Mouse (Mus musculus) heart, embryonic 11.5 days (tissue): ENCODE measurements around the gene Tor1a. TPM values are rescaled to one million over a fixed set of nuclear protein-coding genes. Genes with fewer than 3 reads are reported as not detected.
"Not testable (repeated sequence)": the region's sequence is repeated elsewhere in the genome, so short reads cannot be mapped to it uniquely, and the experiment has no call there.

ENCODE experiments used
- ATAC-seq: fragments of 200-750 bp; cut with Nextera tagmentation; replicated peaks from 2 replicates; pipeline ENCODE4 v1.8.0; 2017; ENCODE audit warnings: moderate library complexity; ENCODE audit not compliant: insufficient number of reproducible peaks, low FRiP score, low TSS enrichment
- H3K27ac ChIP-seq: fragments of 300-500 bp; sonication (generic); 2 replicates; pipeline ENCODE4 v1.5.1; 2014; ENCODE audit warnings: mild to moderate bottlenecking, low read depth, low read length
- H3K27me3 ChIP-seq: fragments of 300-500 bp; sonication (generic); 2 replicates; pipeline ENCODE4 v1.6.1; 2014; ENCODE audit warnings: mild to moderate bottlenecking, low read length, mixed read lengths; ENCODE audit not compliant: control insufficient read depth, insufficient read depth
- H3K36me3 ChIP-seq: fragments of 300-500 bp; sonication (generic); 2 replicates; pipeline ENCODE4 v1.6.1; 2014; ENCODE audit warnings: mild to moderate bottlenecking, low read length, moderate library complexity, mixed read lengths; ENCODE audit not compliant: control insufficient read depth, insufficient read depth
- H3K4me1 ChIP-seq: fragments of 300-500 bp; sonication (generic); 2 replicates; pipeline ENCODE4 v1.6.1; 2014; ENCODE audit warnings: low read length; ENCODE audit not compliant: control insufficient read depth, insufficient read depth
- H3K4me2 ChIP-seq: fragments of 300-500 bp; sonication (generic); 2 replicates; pipeline ENCODE4 v1.6.1; 2014; ENCODE audit warnings: mild to moderate bottlenecking, moderate library complexity
- H3K4me3 ChIP-seq: fragments of 300-500 bp; sonication (generic); 2 replicates; pipeline ENCODE4 v1.5.1; 2014; ENCODE audit warnings: low read depth, low read length
- H3K9ac ChIP-seq: fragments of 300-500 bp; sonication (generic); 2 replicates; pipeline ENCODE4 v1.6.1; 2014; ENCODE audit warnings: mild to moderate bottlenecking, low read depth, low read length, moderate library complexity
- H3K9me3 ChIP-seq: fragments of 300-500 bp; sonication (generic); replicated peaks from 2 replicates; pipeline ENCODE4 v1.6.1; 2016; ENCODE audit warnings: low read length; ENCODE audit not compliant: control insufficient read depth
- WGBS: fragments of 180-500 bp; shearing (Covaris S2); extraction: QIAGEN DNeasy Blood & Tissue Kit; methylation state at CpG from one replicate; pipeline ENCODE4 v1.1.7; 2014; ENCODE audit not compliant: insufficient replicate concordance; 5-methylcytosine and 5-hydroxymethylcytosine counted together
- polyA plus RNA-seq: library from polyadenylated mRNA; unstranded; fragments of >200 nt; fragmentation: Nextera tagmentation; extraction: Ambion mirVana; gene quantifications from 2 replicates; pipeline ENCODE4 v1.2.1, GENCODE M21; 2014

Tor1a gene
- polyA plus RNA-seq, 1 experiment from 2014 or later = 54.9 TPM

DNA sequence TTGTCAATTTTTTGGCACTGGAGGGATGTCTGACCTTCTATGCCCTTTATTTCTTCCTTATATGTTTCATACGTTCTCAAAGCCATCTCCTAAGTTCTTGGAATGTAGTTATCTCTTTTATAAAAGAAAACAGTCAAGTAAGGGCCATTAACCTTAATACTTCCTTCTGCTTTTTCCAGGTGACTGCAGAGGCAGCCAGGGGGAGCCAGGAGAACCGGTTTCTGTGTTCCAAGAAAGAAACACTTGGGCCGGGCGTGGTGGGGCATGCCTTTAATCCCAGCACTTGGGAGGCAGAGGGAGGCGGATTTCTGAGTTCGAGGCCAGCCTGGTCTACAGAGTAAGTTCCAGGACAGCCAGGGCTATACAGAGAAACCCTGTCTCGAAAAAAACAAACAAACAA is 25.6 kb downstream of the Tor1a start:
- not testable (repeated sequence) for H3K9ac ChIP-seq, H3K27me3 ChIP-seq, H3K36me3 ChIP-seq, H3K4me2 ChIP-seq, H3K4me1 ChIP-seq, ATAC-seq, H3K4me3 ChIP-seq, H3K9me3 ChIP-seq, H3K27ac ChIP-seq
- 49% methylated on average over 7 of the region's 7 CpGs for WGBS

DNA sequence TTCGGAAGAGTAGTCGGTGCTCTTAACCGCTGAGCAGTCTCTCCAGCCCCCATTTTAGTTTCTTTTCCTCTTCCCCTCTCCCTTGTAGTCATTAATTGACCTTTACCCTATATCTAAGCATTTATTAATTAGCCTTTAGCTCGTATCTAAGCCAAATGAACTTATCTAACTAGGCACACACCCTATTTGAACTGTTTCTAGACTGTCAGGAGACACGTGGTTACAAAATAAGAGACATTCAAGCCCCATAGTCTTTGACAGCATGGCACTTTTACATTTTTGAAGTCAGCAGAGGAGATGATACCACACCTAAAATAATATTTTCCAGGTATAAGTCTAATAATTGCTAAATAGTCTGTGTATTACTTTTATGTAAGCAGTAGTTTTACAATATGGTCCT is 26.1 kb downstream of the Tor1a start:
- Histone ChIP-seq H3K9ac (no peak overlapping the region), H3K4me2 (no peak overlapping the region), H3K27ac (no peak overlapping the region), H3K4me1 (no peaks in the 10 kb centered on the region), H3K27me3 (no peaks in the 10 kb centered on the region; the same call in 1 of the 2 replicates), H3K4me3 (no peak overlapping the region), H3K9me3 (no peaks in the 10 kb centered on the region), H3K36me3 (no peaks in the 10 kb centered on the region)
- ATAC-seq = no peak
- WGBS = 85% methylated on average over 5 of the region's 5 CpGs

DNA sequence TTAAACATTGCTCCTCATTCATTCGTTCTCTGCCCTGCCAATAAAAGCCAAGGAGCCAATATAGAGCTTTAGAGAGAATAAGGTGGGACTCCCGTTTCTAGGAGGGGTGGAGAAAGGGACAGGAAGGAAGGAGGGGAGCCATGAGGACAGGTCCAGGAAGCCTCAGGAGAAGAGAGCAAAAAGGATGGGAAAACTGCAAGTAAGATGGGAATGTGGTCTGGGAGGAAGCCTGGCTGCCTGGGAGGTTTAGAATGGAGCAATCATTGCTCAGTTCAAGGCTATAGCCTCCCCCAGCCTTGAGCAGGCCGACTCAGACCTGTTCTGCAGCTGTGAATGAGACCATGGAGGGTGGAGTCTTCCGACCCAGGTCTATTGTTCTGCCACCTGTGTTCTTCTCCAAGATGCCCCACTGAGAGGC is 29.1 kb downstream of the Tor1a start:
- Histone ChIP-seq H3K4me2 (no peak overlapping the region), H3K36me3 (no peaks in the 10 kb centered on the region), H3K4me1 (no peaks in the 10 kb centered on the region), H3K4me3 (no peak overlapping the region), H3K9me3 (no peaks in the 10 kb centered on the region), H3K27me3 (no peaks in the 10 kb centered on the region; the same call in 1 of the 2 replicates), H3K9ac (no peak overlapping the region), H3K27ac (no peak overlapping the region)
- ATAC-seq = no peak
- 30% methylated on average over 4 of the region's 4 CpGs for WGBS

DNA sequence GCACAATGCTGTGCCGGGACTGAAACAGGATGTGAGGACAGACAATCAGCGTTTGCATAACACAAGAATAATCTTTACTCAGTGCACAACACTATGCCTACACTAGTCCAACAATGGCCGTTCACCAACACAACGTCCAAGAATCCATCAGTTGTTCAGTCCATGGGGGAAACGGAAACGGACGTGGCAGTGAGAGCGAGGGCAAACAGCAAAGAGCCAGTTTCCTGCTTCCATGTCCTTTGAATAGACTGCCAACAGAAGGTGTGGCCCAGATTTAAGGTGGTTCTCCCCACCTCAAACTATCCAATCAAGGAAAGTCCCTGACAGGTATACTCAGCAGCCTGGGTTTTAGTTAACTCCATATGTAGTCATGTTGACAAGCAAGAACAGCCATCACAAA is 30.0 kb downstream of the Tor1a start:
- Histone ChIP-seq H3K36me3 (no peaks in the 10 kb centered on the region), H3K27ac (no peak overlapping the region), H3K4me3 (no peak overlapping the region), H3K4me1 (no peaks in the 10 kb centered on the region), H3K27me3 (no peaks in the 10 kb centered on the region), H3K4me2 (no peak overlapping the region), H3K9me3 (no peaks in the 10 kb centered on the region), H3K9ac (no peak overlapping the region)
- ATAC-seq = no peak
- 72% methylated on average over 8 of the region's 8 CpGs for WGBS

DNA sequence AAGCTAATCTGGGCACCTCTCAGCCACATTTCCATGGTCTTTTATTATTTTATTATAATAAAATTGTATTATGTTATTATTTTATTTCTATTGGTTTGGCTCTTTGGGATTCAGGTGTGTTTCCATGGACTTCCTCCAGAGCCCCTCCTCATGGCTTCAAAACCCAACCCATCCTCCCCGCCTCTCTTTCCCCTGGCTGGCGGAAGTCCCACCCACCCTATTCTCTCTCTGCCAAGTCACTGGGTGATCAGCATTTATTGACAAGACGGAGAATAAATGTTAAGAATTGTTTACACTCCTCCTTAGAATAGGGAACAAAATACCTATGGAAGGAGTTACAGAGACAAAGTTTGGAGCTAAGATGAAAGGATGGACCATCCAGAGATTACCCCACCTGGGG is 30.9 kb downstream of the Tor1a start:
- no peaks in the 10 kb centered on the region for H3K27me3 ChIP-seq

DNA sequence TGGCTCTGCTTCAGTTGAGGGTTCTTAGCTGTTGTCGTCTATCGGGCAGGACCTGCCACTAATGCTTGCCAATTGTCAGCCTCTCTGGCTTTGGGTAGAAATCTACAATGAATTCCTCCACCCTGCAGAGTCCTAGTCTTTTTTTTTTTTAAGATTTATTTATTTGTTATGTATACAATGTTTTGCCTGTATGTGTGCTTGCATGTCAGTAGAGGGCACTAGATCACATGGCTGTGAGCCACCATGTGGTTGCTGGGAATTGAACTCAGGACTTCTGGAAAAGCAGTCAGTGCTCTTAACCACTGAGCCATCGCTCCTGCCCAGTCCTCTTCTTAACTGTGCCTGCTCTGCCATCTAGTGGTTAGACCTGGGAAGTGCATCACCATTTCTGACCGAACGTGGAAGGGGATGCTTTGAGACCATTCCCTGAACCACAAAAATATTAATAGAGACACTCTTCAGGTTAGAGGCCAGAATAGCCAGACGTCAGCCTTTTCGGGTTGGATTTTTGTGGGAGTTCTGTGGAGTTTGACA is 33.7 kb downstream of the Tor1a start:
- Histone ChIP-seq H3K36me3 (no peaks in the 10 kb centered on the region), H3K9me3 (no peaks in the 10 kb centered on the region), H3K4me1 (peaks cover 8% of the 10 kb centered on the region; the same call in 1 of the 2 replicates), H3K4me2 (no peak overlapping the region), H3K27ac (no peak overlapping the region), H3K27me3 (no peaks in the 10 kb centered on the region), H3K4me3 (no peak overlapping the region), H3K9ac (no peak overlapping the region)
- 18% methylated on average over 7 of the region's 7 CpGs for WGBS
- ATAC-seq = no peak

More for the DNA sequence above, 30.9 kb downstream of the Tor1a start:
- Histone ChIP-seq H3K9me3 (no peaks in the 10 kb centered on the region), H3K27ac (no peak overlapping the region), H3K4me1 (no peaks in the 10 kb centered on the region), H3K4me2 (no peak overlapping the region), H3K4me3 (no peak overlapping the region), H3K36me3 (no peaks in the 10 kb centered on the region), H3K9ac (no peak overlapping the region)
- ATAC-seq = no peak
- WGBS = 78% methylated on average over 3 of the region's 3 CpGs

DNA sequence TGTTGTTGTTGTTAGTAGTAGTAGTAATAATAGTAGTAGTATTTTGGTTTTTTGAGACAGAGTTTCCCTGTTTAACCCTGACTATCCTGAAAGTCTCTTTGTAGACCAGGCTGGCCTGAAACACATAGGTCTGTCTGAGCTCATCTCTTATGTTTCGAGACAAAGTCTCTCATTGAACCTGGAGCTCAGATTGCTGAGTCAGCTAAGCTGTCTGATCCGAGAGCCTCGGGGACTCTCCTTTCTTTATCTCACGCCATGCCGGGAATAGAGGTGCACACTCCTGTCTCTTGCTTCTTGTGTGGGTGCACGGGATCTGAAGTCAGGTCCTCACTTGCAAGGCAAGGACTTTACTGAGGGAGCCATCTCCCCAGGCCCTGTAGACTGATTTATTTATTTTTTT is 34.7 kb downstream of the Tor1a start:
- 66% methylated on average over 6 of the region's 6 CpGs for WGBS
- no peaks in the 10 kb centered on the region for H3K27me3 ChIP-seq
- H3K4me1 ChIP-seq = peaks cover 10% of the 10 kb centered on the region; the same call in 1 of the 2 replicates
- H3K9me3 ChIP-seq = no peaks in the 10 kb centered on the region
- no peak overlapping the region for H3K4me3 ChIP-seq
- no peaks in the 10 kb centered on the region for H3K36me3 ChIP-seq
- no peak for ATAC-seq
- no peak overlapping the region for H3K4me2 ChIP-seq
- no peak overlapping the region for H3K27ac ChIP-seq
- H3K9ac ChIP-seq = no peak overlapping the region

DNA sequence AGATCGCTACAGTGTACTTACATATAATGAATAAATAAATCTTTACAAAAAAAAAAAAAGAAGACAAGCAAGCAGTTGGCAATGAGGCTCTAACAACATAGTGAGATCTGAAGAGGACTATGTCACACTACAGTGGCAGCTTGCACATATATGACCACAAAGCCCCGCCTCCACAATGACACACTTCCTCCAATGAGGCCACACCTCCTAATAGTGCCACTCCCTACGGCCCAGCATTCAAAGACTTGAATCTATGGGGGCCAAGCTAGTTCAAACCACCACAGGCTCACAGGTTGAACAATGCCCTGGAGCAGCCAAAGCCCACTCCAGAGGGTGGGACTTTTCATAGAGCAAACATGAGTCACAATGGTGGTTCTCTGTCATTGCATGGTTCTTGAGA is 35.8 kb downstream of the Tor1a start:
- H3K4me2 ChIP-seq = no peak overlapping the region
- no peaks in the 10 kb centered on the region for H3K27me3 ChIP-seq
- H3K9ac ChIP-seq = no peak overlapping the region
- H3K36me3 ChIP-seq = no peaks in the 10 kb centered on the region
- ATAC-seq = no peak
- no peaks in the 10 kb centered on the region for H3K9me3 ChIP-seq
- 71% methylated on average over 3 of the region's 3 CpGs for WGBS
- no peak overlapping the region for H3K4me3 ChIP-seq
- H3K27ac ChIP-seq = no peak overlapping the region
- H3K4me1 ChIP-seq = peaks cover 20% of the 10 kb centered on the region

DNA sequence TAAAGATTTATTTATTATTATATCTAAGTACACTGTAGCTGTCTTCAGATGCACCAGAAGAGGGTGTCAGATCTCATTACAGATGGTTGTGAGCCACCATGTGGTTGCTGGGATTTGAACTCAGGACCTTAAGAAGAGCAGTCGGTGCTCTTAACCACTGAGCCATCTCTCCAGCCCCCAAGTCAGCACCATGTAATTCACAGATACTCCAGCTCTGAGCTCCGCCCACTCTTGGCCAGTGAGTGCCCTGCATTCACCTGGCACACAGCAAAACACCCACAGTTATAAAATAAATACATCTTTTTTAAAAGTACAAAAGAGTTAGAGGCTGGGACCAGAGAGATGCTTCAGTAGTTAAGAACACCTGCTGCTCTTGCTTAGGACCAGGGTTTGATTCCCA is 36.9 kb downstream of the Tor1a start:
- not testable (repeated sequence) for H3K4me2 ChIP-seq, ATAC-seq, H3K4me3 ChIP-seq, H3K9me3 ChIP-seq, H3K9ac ChIP-seq, H3K36me3 ChIP-seq, H3K27ac ChIP-seq, H3K27me3 ChIP-seq
- 86% methylated on average over 2 of the region's 2 CpGs for WGBS
- peaks cover 25% of the 10 kb centered on the region for H3K4me1 ChIP-seq
